Mouse (Mus musculus) limb, embryonic 14.5 days (tissue): ENCODE data around the gene Cct5. TPM values are rescaled to one million over a fixed set of nuclear protein-coding genes. Genes with fewer than 3 reads are reported as not detected.

Source experiments
- ATAC-seq: fragments of 200-750 bp; cut with Nextera tagmentation; 2 replicates; pipeline ENCODE4 v1.8.0; 2017; ENCODE audit warnings: low read depth, moderate number of reproducible peaks, moderate TSS enrichment; ENCODE audit not compliant: low FRiP score
- DNase-seq: peaks from one replicate; pipeline ENCODE4 v3.0.0-alpha.2; 2015; ENCODE audit warnings: low spot score
- H3K27ac ChIP-seq: fragments of 300-500 bp; sonication (generic); replicated peaks from 2 replicates; pipeline ENCODE4 v1.5.1; 2014; ENCODE audit warnings: low read depth, mild to moderate bottlenecking, low read length, moderate library complexity, mixed read lengths
- H3K27me3 ChIP-seq: fragments of 300-500 bp; sonication (generic); 2 replicates; pipeline ENCODE4 v1.6.1; 2014; ENCODE audit warnings: low read length, mixed read lengths; ENCODE audit not compliant: control insufficient read depth, insufficient read depth
- H3K36me3 ChIP-seq: fragments of 300-500 bp; sonication (generic); 2 replicates; pipeline ENCODE4 v1.6.1; 2014; ENCODE audit warnings: mild to moderate bottlenecking, low read length, moderate library complexity, mixed read lengths; ENCODE audit not compliant: control insufficient read depth, insufficient read depth
- H3K4me1 ChIP-seq: fragments of 300-500 bp; sonication (generic); 2 replicates; pipeline ENCODE4 v1.6.1; 2014; ENCODE audit warnings: antibody characterized with exemption, low read length, mixed read lengths; ENCODE audit not compliant: control insufficient read depth, insufficient read depth
- H3K4me2 ChIP-seq: fragments of 300-500 bp; sonication (generic); replicated peaks from 2 replicates; pipeline ENCODE4 v1.6.1; 2014; ENCODE audit warnings: low read depth, mild to moderate bottlenecking, low read length, moderate library complexity; ENCODE audit not compliant: severe bottlenecking
- H3K4me3 ChIP-seq: fragments of 300-500 bp; sonication (generic); replicated peaks from 2 replicates; pipeline ENCODE4 v1.5.1; 2014; ENCODE audit warnings: low read length
- H3K9ac ChIP-seq: fragments of 300-500 bp; sonication (generic); 2 replicates; pipeline ENCODE4 v1.6.1; 2014; ENCODE audit warnings: mild to moderate bottlenecking, low read depth, low read length, moderate library complexity; ENCODE audit not compliant: severe bottlenecking
- H3K9me3 ChIP-seq: fragments of 300-500 bp; sonication (generic); 2 replicates; pipeline ENCODE4 v1.6.1; 2016; ENCODE audit warnings: low read length; ENCODE audit not compliant: control insufficient read depth
- POLR2A ChIP-seq: fragments of 200-500 bp; IDR thresholded peaks from 2 replicates; pipeline ENCODE4 v1.8.0; 2012; ENCODE audit warnings: inconsistent platforms, mild to moderate bottlenecking, moderate library complexity, borderline replicate concordance; ENCODE audit not compliant: insufficient read depth, insufficient read length; ENCODE audit errors: extremely low read depth
- WGBS: fragments of 180-500 bp; shearing (Covaris S2); extraction: QIAGEN DNeasy Blood & Tissue Kit; methylation state at CpG from one replicate; pipeline ENCODE4 v1.1.7; 2014; 5-methylcytosine and 5-hydroxymethylcytosine counted together
- polyA plus RNA-seq, 2 experiments: library from polyadenylated mRNA; depleted of rRNA in 1 of 2; stranded (reverse) in 1 of 2; unstranded in 1 of 2; fragments of >200 nt; fragmentation: Nextera tagmentation in 1 of 2; extraction: Ambion mirVana in 1 of 2; gene quantifications; 2 replicates each; pipeline versions ENCODE4 v1.2.1 to v1.2.3; 2012 to 2014

Gene Cct5
- polyA plus RNA-seq, 2 experiments, result 328 to 505 TPM

DNA sequence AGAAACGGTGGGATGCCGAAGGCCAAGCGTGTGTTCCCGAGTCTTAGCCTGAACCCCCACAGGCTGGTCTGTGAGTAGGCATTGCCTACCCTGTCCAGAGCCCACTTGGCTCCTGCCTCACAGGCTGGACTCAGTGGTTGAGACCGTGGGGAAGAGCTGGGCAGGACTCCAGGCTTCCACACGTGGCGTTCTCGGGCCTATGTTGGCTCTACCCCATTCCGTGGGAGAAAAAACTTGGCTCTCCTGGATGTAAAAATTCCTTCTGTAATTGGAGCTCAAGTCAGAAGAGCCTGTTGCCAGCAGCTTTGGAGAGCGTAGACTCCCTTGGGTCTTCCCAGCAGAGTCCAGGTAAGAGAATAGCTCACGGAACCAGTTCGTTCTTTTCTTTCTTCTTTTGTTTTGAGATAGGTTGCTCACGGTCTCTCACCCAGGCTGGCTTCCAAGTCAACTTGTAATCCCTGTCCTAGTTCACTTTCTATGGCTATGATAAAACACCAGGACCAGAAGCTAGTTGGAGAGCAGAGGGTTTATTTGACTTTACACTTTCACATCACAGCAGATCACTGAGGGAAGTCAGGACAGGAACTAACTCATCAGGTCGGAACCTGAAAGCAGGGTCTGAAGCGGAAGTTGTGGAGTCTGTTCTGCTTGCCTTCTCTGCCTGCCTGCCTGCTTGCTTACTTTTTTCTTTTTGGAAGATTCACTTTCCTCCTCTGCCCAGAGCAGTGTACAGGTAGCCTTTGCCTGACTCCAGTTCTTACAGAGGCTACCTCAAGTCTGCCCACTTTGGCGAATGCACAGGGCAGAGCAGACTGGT is 29.5 kb downstream of the Cct5 start:
- no peaks in the 10 kb centered on the region for H3K36me3 ChIP-seq
- DNase-seq (peak; percentile 71), ATAC-seq (peak; percentile 48)
- WGBS, result 59% methylated on average over 16 of the region's 16 CpGs
- H3K27me3 ChIP-seq, result no peaks in the 10 kb centered on the region
- H3K9me3 ChIP-seq, result no peaks in the 10 kb centered on the region
- H3K4me3 ChIP-seq, result no peak overlapping the region
- peak overlapping the region; percentile 52 for H3K27ac ChIP-seq
- no peak for TF ChIP-seq POLR2A
- peaks cover 20% of the 10 kb centered on the region for H3K4me1 ChIP-seq
- H3K4me2 ChIP-seq, result 0 out of 2 replicates have a peak overlapping the region, but pooled peaks have one; percentile 13
- H3K9ac ChIP-seq, result no peak overlapping the region

DNA sequence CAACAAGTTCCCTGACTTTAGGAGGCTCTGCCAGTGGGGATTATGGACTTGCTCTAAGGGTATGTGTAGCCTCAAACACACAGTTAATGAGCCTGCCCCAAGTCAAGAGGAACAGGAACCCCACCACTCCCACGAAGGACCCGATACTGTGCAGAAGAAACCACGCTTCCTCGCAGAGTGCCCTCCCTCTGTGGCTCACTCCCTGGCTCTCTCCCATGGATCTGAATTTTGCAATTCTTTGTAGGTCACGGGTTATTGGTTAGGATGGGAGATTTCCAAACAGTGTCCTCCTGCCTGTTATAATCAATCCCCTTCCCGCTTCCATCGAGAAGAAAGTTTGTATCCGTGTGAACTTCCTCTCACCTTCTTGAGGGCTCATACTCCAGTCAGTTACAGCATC is 30.6 kb downstream of the Cct5 start:
- Histone ChIP-seq H3K4me3 (no peak overlapping the region), H3K27ac (no peak overlapping the region), H3K9me3 (no peaks in the 10 kb centered on the region), H3K4me1 (peaks cover 20% of the 10 kb centered on the region), H3K36me3 (no peaks in the 10 kb centered on the region), H3K9ac (no peak overlapping the region), H3K4me2 (no peak overlapping the region), H3K27me3 (no peaks in the 10 kb centered on the region)
- DNase-seq (no peak), ATAC-seq (no peak)
- 88% methylated on average over 8 of the region's 8 CpGs for WGBS
- TF ChIP-seq POLR2A, result no peak

DNA sequence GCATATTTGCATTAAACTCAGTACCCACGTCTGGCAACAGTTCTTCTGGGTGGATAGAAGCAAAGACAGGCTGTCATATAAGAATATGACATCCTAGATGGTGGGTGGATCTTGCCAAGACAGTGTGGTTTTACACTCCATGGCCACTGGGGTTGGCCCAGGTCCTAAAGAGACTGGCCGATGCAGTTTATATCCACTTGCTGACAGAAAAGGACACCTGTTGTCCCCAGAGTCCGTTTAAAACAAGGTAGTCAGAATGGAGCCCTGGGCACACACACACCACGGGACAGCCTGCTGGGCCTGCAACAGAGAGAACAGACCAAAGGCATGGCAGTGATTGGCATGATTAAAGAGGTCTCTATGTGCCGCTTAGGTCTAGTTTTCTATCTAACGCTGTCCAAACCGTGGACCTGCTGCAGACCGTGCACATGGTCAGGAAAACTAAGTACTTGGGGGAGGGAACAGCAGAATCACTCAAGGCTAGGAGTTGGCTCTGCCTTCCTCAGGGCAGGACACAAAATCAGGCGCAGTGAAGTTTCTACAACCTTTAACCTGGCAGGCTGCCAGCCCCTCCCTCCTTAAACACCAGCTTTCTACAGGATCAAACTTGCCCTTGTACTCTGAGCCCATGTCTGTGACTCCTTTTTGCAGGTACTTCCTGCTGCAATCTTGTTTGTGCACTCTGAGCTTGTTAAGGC is 32.1 kb downstream of the Cct5 start:
- Histone ChIP-seq H3K4me1 (peaks cover 20% of the 10 kb centered on the region), H3K27me3 (no peaks in the 10 kb centered on the region), H3K9ac (no peak overlapping the region), H3K4me2 (no peak overlapping the region), H3K36me3 (no peaks in the 10 kb centered on the region), H3K27ac (no peak overlapping the region), H3K9me3 (no peaks in the 10 kb centered on the region), H3K4me3 (no peak overlapping the region)
- no peak for TF ChIP-seq POLR2A
- 59% methylated on average over 9 of the region's 9 CpGs for WGBS
- ATAC-seq (no peak), DNase-seq (peak; percentile 64)

DNA sequence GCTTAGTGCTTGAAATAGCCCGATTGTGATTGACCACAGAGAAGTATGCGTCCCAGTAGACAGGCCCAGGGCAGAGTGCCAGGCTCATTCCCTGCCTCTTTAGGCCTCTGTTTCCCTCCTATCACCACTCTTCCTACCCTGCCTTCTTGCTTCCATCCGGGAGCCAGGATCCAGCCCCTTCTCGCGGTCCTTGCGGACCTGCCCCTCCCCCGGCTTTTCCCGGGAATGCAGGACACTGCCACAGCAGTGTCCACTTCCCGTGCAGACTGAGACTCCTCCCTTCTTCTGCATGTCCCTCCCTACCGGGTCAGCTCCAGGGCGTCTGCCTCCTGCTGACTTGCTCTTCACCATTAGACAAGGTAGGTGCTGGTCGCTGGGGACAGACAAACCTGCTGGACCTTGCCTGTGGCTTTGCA is 33.0 kb downstream of the Cct5 start:
- H3K4me2 ChIP-seq, result peak overlapping the region; percentile 30
- H3K4me1 ChIP-seq, result peaks cover 20% of the 10 kb centered on the region
- WGBS, result 25% methylated on average over 12 of the region's 12 CpGs
- H3K4me3 ChIP-seq, result no peak overlapping the region
- TF ChIP-seq POLR2A, result no peak
- H3K27ac ChIP-seq, result no peak overlapping the region
- no peaks in the 10 kb centered on the region for H3K9me3 ChIP-seq
- ATAC-seq (no peak), DNase-seq (peak; percentile 46)
- H3K36me3 ChIP-seq, result no peaks in the 10 kb centered on the region
- H3K27me3 ChIP-seq, result no peaks in the 10 kb centered on the region
- no peak overlapping the region for H3K9ac ChIP-seq

DNA sequence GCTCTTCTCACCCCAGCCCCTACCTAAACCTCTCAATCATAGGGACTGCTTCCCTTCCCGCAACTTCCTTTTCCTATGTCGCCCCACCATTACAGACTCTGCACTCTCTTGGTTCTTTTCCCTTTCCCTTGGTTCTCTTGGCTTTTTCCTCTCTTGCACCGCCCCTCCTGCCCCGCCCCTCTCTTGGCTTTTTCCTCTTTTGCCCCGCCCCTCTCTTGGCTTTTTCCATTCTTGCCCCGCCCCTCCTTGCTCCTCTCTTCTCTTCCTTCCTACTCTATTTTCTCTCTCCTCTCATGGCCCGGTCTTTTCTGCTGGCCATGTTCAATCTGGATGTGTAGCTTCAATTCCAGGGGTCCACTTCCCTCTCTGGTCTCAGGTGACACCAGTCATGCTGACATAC is 34.2 kb downstream of the Cct5 start:
- no peaks in the 10 kb centered on the region for H3K9me3 ChIP-seq
- H3K4me3 ChIP-seq, result no peak overlapping the region
- H3K36me3 ChIP-seq, result no peaks in the 10 kb centered on the region
- peaks cover 15% of the 10 kb centered on the region for H3K4me1 ChIP-seq
- H3K27me3 ChIP-seq, result no peaks in the 10 kb centered on the region
- 64% methylated on average over 7 of the region's 7 CpGs for WGBS
- H3K27ac ChIP-seq, result no peak overlapping the region
- H3K9ac ChIP-seq, result no peak overlapping the region
- DNase-seq (no peak), ATAC-seq (no peak)
- no peak overlapping the region for H3K4me2 ChIP-seq
- no peak for TF ChIP-seq POLR2A
